Mouse (Mus musculus) midbrain, embryonic 13.5 days (tissue): ENCODE measurements around the gene Egr2. TPM values are rescaled to one million over a fixed set of nuclear protein-coding genes. Genes with fewer than 3 reads are reported as not detected.

Source experiments
- ATAC-seq: fragments of 200-750 bp; cut with Nextera tagmentation; 2 replicates; pipeline ENCODE4 v1.8.0; 2017; ENCODE audit warnings: mild to moderate bottlenecking, moderate TSS enrichment, moderate library complexity
- H3K27ac ChIP-seq: fragments of 300-500 bp; sonication (generic); 2 replicates; pipeline ENCODE4 v1.5.1; 2015; ENCODE audit warnings: inconsistent platforms, mild to moderate bottlenecking, moderate library complexity
- H3K27me3 ChIP-seq: fragments of 300-500 bp; sonication (generic); 2 replicates; pipeline ENCODE4 v1.6.1; 2015; ENCODE audit warnings: mild to moderate bottlenecking, inconsistent platforms
- H3K36me3 ChIP-seq: fragments of 300-500 bp; sonication (generic); 2 replicates; pipeline ENCODE4 v1.6.1; 2015; ENCODE audit warnings: mild to moderate bottlenecking, inconsistent platforms
- H3K4me1 ChIP-seq: fragments of 300-500 bp; sonication (generic); replicated peaks from 2 replicates; pipeline ENCODE4 v1.6.1; 2015; ENCODE audit warnings: inconsistent platforms
- H3K4me2 ChIP-seq: fragments of 300-500 bp; sonication (generic); replicated peaks from 2 replicates; pipeline ENCODE4 v1.6.1; 2015; ENCODE audit warnings: moderate library complexity, mild to moderate bottlenecking, inconsistent platforms
- H3K4me3 ChIP-seq: fragments of 300-500 bp; sonication (generic); replicated peaks from 2 replicates; pipeline ENCODE4 v1.5.1; 2015; ENCODE audit warnings: mild to moderate bottlenecking, inconsistent platforms
- H3K9ac ChIP-seq: fragments of 300-500 bp; sonication (generic); replicated peaks from 2 replicates; pipeline ENCODE4 v1.6.1; 2015; ENCODE audit warnings: mild to moderate bottlenecking, inconsistent platforms
- H3K9me3 ChIP-seq: fragments of 300-500 bp; sonication (generic); 2 replicates; pipeline ENCODE4 v1.6.1; 2016; ENCODE audit warnings: mild to moderate bottlenecking, inconsistent platforms
- WGBS: fragments of 180-500 bp; shearing (Covaris S2); methylation state at CpG from one replicate; pipeline ENCODE4 v1.1.7; 2015; 5-methylcytosine and 5-hydroxymethylcytosine counted together
- polyA plus RNA-seq: library from polyadenylated mRNA; unstranded; fragments of >200 nt; fragmentation: Nextera tagmentation; extraction: Ambion mirVana; gene quantifications from 2 replicates; pipeline ENCODE4 v1.2.1, GENCODE M21; 2015

Egr2 gene
- polyA plus RNA-seq, result 0.17 and 0.24 TPM in 2 replicates

- 1% methylated on average over 34 of the region's 37 CpGs for WGBS
- Histone ChIP-seq H3K9me3 (no peaks in the 10 kb centered on the region), H3K36me3 (no peaks in the 10 kb centered on the region), H3K4me2 (peak within 1 kb of the TSS; percentile 96), H3K27me3 (peaks cover 91% of the 10 kb centered on the region), H3K4me3 (peak within 1 kb of the TSS; percentile 59), H3K4me1 (peaks cover 46% of the 10 kb centered on the region), H3K27ac (no peak within 1 kb of the TSS), H3K9ac (peak within 1 kb of the TSS; percentile 59)
- 0 out of 2 replicates have a peak, but pooled peaks have one; percentile 4 for ATAC-seq
These were observed at the start of gene Egr2 for GRCm38 (mm10) chr10:67535256-67535655. TSS of gene Egr2 (plus strand) at chr10:67535475.

- H3K4me3 ChIP-seq, result no peak overlapping the region
- H3K9ac ChIP-seq, result no peak overlapping the region
- H3K9me3 ChIP-seq, result peaks cover 3% of the 10 kb centered on the region; the same call in 1 of the 2 replicates
- WGBS, result 97% methylated on average over 7 of the region's 7 CpGs
- no peak overlapping the region for H3K4me2 ChIP-seq
- H3K27me3 ChIP-seq, result no peaks in the 10 kb centered on the region
- ATAC-seq, result no peak
- no peaks in the 10 kb centered on the region for H3K36me3 ChIP-seq
- no peaks in the 10 kb centered on the region for H3K4me1 ChIP-seq
- no peak overlapping the region for H3K27ac ChIP-seq
These were observed 47.8 kb upstream of the Egr2 start for GRCm38 (mm10) chr10:67487496-67487895.

- Histone ChIP-seq H3K9ac (no peak overlapping the region), H3K36me3 (no peaks in the 10 kb centered on the region), H3K27me3 (no peaks in the 10 kb centered on the region), H3K4me3 (no peak overlapping the region), H3K4me2 (no peak overlapping the region), H3K4me1 (no peaks in the 10 kb centered on the region), H3K9me3 (peaks cover 1% of the 10 kb centered on the region; the same call in 1 of the 2 replicates), H3K27ac (no peak overlapping the region)
- 95% methylated on average over 6 of the region's 6 CpGs for WGBS
- no peak for ATAC-seq
These were observed 45.4 kb upstream of the Egr2 start for GRCm38 (mm10) chr10:67489836-67490235.

- Histone ChIP-seq H3K27ac (no peak overlapping the region), H3K27me3 (no peaks in the 10 kb centered on the region), H3K9ac (no peak overlapping the region), H3K36me3 (no peaks in the 10 kb centered on the region), H3K4me2 (no peak overlapping the region), H3K4me1 (no peaks in the 10 kb centered on the region), H3K4me3 (no peak overlapping the region), H3K9me3 (no peaks in the 10 kb centered on the region)
- ATAC-seq, result no peak
- 89% methylated on average over 5 of the region's 5 CpGs for WGBS
These were observed 44.6 kb upstream of the Egr2 start for GRCm38 (mm10) chr10:67490632-67491031.

- Histone ChIP-seq H3K4me2 (no peak overlapping the region), H3K27me3 (no peaks in the 10 kb centered on the region), H3K9ac (no peak overlapping the region), H3K9me3 (no peaks in the 10 kb centered on the region), H3K4me1 (no peaks in the 10 kb centered on the region), H3K4me3 (no peak overlapping the region), H3K36me3 (no peaks in the 10 kb centered on the region), H3K27ac (no peak overlapping the region)
- no peak for ATAC-seq
- 81% methylated on average over 11 of the region's 11 CpGs for WGBS
These were observed 43.1 kb upstream of the Egr2 start for GRCm38 (mm10) chr10:67492161-67492571.

GRCm38 (mm10) chr10:67493556-67493955 is 41.7 kb upstream of the Egr2 start:
- H3K4me3 ChIP-seq, result no peak overlapping the region
- H3K27ac ChIP-seq, result no peak overlapping the region
- no peak overlapping the region for H3K4me2 ChIP-seq
- H3K27me3 ChIP-seq, result no peaks in the 10 kb centered on the region
- no peak overlapping the region for H3K9ac ChIP-seq
- WGBS, result 78% methylated on average over 8 of the region's 8 CpGs
- no peaks in the 10 kb centered on the region for H3K36me3 ChIP-seq
- H3K4me1 ChIP-seq, result no peaks in the 10 kb centered on the region
- no peaks in the 10 kb centered on the region for H3K9me3 ChIP-seq
- ATAC-seq, result no peak

- ATAC-seq, result no peak
- Histone ChIP-seq H3K36me3 (no peaks in the 10 kb centered on the region), H3K9ac (no peak overlapping the region), H3K4me2 (no peak overlapping the region), H3K27ac (no peak overlapping the region), H3K4me1 (no peaks in the 10 kb centered on the region), H3K9me3 (no peaks in the 10 kb centered on the region), H3K27me3 (no peaks in the 10 kb centered on the region), H3K4me3 (no peak overlapping the region)
- 93% methylated on average over 15 of the region's 15 CpGs for WGBS
These were observed 38.0 kb upstream of the Egr2 start for GRCm38 (mm10) chr10:67497144-67497892.

GRCm38 (mm10) chr10:67497951-67498350 is 37.3 kb upstream of the Egr2 start:
- ATAC-seq, result no peak

GRCm38 (mm10) chr10:67503320-67503995 is 31.8 kb upstream of the Egr2 start:
- Histone ChIP-seq H3K4me1 (no peaks in the 10 kb centered on the region), H3K9ac (no peak overlapping the region), H3K4me3 (no peak overlapping the region), H3K9me3 (no peaks in the 10 kb centered on the region), H3K27ac (no peak overlapping the region), H3K36me3 (no peaks in the 10 kb centered on the region), H3K4me2 (no peak overlapping the region), H3K27me3 (no peaks in the 10 kb centered on the region)
- no peak for ATAC-seq
- 73% methylated on average over 15 of the region's 15 CpGs for WGBS

More at GRCm38 (mm10) chr10:67497951-67498350, 37.3 kb upstream of the Egr2 start:
- no peaks in the 10 kb centered on the region for H3K36me3 ChIP-seq
- H3K27ac ChIP-seq, result no peak overlapping the region
- H3K9ac ChIP-seq, result no peak overlapping the region
- WGBS, result 90% methylated on average over 9 of the region's 9 CpGs
- no peak overlapping the region for H3K4me3 ChIP-seq
- no peak overlapping the region for H3K4me2 ChIP-seq
- H3K27me3 ChIP-seq, result no peaks in the 10 kb centered on the region
- H3K4me1 ChIP-seq, result no peaks in the 10 kb centered on the region
- no peaks in the 10 kb centered on the region for H3K9me3 ChIP-seq

GRCm38 (mm10) chr10:67504046-67504445 is 31.2 kb upstream of the Egr2 start:
- Histone ChIP-seq H3K27ac (no peak overlapping the region), H3K36me3 (no peaks in the 10 kb centered on the region), H3K9me3 (no peaks in the 10 kb centered on the region), H3K4me1 (no peaks in the 10 kb centered on the region), H3K4me2 (no peak overlapping the region), H3K27me3 (no peaks in the 10 kb centered on the region), H3K4me3 (no peak overlapping the region), H3K9ac (no peak overlapping the region)
- 72% methylated on average over 5 of the region's 5 CpGs for WGBS
- no peak for ATAC-seq

- Histone ChIP-seq H3K4me2 (no peak overlapping the region), H3K9ac (no peak overlapping the region), H3K4me1 (no peaks in the 10 kb centered on the region), H3K27me3 (no peaks in the 10 kb centered on the region), H3K27ac (no peak overlapping the region), H3K9me3 (no peaks in the 10 kb centered on the region), H3K4me3 (no peak overlapping the region), H3K36me3 (no peaks in the 10 kb centered on the region)
- ATAC-seq, result no peak
- 73% methylated on average over 3 of the region's 3 CpGs for WGBS
These were observed 30.0 kb upstream of the Egr2 start for GRCm38 (mm10) chr10:67505248-67505647.

GRCm38 (mm10) chr10:67512211-67512610 is 23.1 kb upstream of the Egr2 start:
- Histone ChIP-seq H3K27ac (no peak overlapping the region), H3K9me3 (no peaks in the 10 kb centered on the region), H3K27me3 (no peaks in the 10 kb centered on the region), H3K4me2 (no peak overlapping the region), H3K4me1 (no peaks in the 10 kb centered on the region), H3K4me3 (no peak overlapping the region), H3K36me3 (no peaks in the 10 kb centered on the region), H3K9ac (no peak overlapping the region)
- 71% methylated on average over 8 of the region's 8 CpGs for WGBS
- ATAC-seq, result no peak
